Mouse (Mus musculus) adrenal gland, adult 8-10 months (tissue): Measurements from ENCODE around the gene Atp2a3. TPM values are rescaled to one million over a fixed set of nuclear protein-coding genes. Genes with fewer than 3 reads are reported as not detected.
A peak's percentile ranks its signal among the peaks of the same experiment; 100 is the strongest.

Experiments used
- DNase-seq: peaks from one replicate; pipeline ENCODE4 v3.0.0; 2022
- total RNA-seq, 4 experiments: library from RNA; stranded (reverse); gene quantifications; 2 replicates each; pipeline ENCODE4 v1.2.4; 2022

Atp2a3 gene
- total RNA-seq, 4 experiments from 2014 or later, result 10.6 to 19.8 (median 12.4) TPM

DNA sequence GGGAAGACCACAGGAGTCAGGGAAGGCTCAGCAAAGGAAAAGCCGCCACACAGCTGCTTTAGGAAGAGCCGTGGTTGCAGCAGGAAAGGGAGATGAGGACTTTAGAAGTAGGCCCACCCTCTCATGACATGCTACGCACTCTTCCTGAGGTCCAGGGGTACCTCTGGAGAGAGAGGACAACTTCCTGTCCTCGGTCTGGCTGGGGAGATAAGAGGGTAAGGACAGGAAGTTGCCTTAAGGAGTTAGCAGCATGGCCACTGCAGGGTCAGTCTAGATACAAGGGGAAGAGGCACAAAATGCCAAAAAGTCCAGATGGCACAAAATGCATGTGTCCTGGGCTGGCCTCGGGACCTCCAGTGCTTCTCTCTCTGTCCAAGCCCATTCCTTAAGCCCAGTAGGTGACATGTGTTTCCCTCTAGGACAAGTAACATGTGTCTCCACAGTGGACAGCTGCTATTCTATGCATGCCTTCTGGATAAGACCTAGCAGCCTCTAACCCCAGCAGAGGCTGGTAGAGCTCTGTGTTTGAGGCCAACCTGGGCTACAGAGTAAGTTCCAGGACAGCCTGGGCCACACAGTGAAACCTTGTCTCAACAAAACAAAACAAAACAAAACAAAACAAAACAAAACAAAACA lies 5.5 kb upstream of the Atp2a3 start:
- DNase-seq, result no peak

DNA sequence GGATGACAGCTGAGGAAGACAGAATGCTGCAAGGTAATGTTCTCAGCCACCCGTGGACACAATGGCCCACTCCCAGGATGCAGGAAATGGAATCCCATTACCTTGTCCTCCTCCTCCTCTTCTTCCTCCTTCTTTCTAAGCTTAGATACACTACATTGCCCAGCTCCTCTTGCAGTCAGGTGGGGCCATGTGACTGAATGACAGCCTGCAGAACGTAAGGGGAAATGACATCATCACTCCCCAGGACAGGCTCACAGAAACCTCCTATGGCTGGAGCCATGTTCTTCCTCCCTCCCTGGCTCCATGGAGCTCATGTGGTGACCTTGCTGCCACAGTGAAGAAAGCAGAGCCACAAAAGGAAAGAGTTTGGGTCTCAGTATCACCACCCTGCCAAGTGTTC lies 3.7 kb upstream of the Atp2a3 start:
- no peak for DNase-seq

DNA sequence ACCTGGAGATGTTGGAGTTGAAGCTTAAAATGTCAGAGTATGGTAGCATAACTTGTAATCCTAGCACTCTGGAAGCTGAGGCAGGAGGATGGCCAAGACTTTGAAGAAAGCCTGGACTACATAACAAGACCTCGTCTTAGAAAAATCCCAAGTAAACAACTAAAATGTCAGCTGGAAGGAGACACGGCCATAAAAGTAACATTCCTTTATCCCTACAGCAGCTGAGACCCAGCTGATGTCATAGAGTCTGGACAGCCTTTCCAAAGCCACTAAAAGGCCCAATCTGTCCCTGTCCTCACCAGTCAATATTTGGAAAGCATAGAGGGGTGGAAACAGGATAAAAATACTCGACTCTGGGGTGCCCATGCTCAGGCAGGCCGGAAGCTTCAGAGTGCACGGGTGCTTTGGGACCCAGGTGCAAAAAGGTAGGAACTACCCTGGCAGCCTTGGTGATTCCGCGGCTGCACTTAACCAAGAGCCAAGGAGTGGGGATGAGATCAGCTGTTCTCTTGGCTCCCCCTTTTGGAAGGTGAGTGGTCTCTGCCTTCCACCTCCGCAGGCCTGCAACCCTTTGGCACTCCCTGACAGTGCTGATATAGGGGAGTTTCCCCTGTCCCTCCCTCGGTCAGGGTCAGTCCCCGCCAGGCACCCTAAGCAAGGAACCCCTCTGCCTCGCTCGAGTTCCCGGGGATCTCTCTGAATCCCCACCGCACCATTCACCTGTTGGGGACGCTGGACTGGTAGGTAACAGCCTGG lies 867 bp upstream of the Atp2a3 start:
- no peak for DNase-seq

DNA sequence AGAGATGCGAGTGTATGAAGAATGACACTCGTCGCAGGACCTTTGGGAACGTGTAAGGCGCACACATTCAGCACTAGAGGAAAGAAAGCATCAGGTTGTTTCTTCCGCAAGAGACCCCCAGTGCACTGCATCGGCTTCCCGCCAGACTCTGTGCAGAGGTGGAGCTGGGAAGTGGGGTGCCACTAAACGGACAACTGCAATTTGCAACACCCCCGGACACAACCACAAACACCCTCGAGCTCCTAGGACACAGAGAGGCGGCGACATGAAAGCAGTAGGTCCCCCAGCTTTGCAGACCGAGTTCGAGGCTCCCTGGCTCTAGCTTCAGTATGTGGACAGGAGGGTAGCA lies 272 bp upstream of the Atp2a3 start:
- DNase-seq, result no peak

DNA sequence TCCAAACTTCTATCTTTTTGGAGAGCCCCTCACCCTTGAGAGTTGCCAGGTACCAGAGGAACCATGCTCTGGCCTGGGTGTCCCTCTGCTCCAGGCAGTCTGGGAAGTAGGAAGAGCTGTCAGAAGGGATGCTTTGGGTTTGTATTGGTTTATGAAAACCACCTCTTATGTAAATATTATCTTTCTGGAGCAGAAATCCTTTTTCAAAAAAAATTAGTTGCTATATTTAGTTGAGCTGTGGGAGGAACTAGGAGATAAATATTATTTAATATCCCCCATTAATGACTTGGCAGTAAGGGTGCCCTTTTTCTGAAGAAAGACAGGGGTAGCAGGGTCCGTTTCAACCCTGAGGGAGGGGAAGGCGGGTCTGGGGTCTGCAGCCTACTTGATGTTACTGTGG lies 1.4 kb downstream of the Atp2a3 start:
- DNase-seq, result no peak

DNA sequence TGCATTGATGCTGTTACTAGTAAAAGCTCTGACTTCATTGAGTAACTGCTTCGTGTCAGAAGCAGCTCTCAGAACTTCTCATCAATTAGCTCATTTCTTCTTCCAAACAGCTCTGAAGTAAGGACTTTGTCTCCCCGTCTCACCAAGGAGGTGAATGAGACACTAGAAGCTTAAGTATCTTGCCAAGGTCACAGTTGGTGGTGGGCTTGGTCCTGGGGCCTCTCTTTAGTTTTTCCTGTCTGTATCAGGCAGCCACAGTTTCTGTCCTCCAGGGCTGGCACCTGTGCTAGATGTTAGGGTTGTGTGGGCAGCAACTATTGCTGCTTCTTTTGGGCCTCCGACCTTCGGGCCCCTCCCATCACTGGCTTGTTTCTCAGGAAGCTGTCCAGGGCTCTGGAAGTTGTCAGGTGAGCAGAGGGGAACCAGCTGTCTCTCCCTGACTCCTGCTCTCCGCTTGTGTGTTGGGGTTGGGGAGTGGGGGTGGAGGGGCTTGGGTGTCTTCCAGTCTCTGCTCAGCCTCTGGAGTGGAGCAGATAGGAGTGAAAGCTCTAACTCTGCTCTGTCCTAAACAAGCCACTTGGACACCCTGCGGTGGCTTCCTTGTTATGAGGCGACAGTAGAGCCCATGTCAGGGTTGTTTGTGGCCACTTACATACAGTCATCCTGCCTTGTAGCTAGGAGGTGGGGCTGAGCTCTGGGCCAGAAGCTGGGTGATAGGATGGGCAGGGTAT lies 2.3 kb downstream of the Atp2a3 start:
- no peak for DNase-seq

DNA sequence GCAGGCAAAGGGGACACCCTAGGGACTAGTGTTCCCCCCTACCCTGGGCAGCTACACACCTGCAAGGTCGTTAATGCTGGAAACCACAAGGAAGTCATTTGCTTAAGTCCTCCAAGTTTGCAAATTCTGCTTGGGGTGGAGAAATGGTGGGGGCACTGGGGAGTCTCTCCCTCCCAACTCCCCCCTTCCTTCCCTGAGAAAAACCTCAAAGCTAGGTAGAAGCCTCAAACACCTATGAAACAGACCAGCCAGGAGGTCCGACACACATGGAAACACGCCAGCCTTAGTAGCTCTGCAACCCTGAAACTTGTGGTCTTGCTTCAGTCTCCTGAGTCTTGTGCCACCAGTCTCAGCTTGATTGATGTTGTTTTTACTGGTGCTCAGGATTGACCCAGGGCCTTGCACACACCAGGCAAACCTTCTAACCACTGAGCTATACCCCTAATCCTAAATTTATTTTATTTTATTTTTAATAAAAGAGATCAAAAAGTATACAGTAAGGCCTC lies 2.9 kb downstream of the Atp2a3 start:
- no peak for DNase-seq

DNA sequence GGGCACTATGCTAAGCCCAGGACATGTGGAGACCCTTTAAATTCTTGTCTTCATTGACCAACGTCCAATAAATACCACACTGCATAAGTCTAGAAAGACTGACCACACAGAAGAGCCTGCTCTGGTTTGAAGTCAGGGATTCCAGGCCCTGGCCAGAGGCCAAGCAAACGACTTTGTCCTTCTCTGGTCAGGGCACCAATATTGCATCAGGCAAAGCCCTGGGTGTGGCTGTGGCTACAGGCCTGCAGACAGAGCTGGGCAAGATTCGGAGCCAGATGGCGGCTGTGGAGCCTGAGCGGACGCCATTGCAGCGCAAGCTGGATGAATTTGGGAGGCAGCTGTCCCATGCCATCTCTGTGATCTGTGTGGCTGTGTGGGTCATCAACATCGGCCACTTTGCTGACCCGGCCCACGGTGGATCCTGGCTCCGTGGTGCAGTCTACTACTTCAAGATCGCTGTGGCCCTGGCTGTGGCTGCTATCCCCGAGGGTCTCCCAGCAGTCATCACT lies 14.1 kb downstream of the Atp2a3 start:
- no peak for DNase-seq

DNA sequence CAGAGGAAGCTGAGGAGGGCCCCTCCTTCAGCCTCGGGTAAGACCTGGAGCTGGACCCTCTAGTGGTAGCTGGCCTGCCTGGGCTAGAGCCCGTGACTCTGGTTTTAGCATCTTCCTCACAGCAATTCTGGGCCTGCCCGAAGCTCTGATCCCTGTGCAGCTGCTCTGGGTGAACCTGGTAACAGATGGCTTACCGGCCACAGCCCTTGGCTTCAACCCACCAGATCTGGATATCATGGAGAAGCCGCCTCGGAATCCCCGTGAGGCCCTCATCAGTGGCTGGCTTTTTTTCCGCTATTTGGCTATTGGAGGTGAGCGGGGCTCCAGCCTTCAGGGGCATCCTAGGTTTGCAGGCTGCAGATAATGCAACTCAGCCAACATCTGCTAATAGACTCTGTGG lies 21.5 kb downstream of the Atp2a3 start:
- no peak for DNase-seq

DNA sequence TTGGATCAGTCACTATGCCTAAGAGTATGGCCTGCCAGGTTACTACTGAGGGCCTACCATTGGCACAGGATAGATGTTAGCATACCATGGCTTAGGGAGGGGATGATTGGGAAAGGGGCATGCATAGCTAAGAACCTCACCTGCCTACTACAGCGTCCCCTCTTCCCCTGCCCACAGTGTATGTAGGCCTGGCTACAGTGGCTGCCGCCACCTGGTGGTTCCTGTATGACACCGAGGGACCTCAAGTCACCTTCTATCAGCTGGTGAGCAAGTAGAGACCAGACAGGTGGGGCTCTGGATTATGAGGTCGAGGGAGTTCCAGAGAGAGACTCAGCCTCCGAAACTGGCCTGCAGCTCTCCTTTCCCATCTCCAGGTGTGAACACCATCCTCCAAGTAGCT lies 22.3 kb downstream of the Atp2a3 start:
- DNase-seq, result no peak

DNA sequence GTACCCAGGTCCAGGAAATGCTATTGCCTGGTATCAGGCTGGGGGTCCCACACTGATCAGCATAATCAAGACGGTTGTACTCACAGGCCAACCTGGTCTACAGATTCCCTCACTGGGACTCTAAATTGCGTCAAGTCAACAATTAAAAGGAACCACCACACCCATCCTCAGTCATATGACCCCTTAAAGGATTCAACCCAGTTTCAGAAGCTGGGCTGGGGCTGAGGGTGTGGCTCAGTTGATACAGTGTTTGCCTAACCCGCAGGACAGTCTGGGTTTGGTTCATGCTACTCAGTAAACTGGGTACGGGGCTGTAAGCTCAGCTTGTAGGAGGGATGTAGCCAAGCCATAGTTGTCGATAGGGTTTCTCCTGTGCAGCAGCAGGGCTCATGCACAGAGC lies 25.8 kb downstream of the Atp2a3 start:
- no peak for DNase-seq

DNA sequence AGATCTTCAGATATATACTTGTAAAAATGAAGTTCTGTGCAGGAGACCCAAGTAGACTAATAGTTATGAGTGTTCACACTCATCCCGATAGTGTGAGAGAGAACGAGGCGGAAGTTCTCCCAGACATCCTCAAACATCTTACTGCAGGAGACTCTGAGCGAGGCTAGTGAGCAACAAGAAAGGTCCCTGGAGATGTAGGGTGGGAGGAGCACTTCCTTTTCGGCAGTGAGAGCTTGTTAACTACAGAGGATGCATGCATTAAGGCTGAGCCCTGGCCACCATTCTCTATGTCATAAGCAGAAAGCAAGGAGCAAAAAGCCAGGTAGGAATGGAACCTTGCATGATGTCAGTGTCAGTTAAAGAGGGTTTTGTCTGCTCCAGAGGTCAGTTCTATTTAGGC lies 26.3 kb downstream of the Atp2a3 start:
- DNase-seq, result no peak

DNA sequence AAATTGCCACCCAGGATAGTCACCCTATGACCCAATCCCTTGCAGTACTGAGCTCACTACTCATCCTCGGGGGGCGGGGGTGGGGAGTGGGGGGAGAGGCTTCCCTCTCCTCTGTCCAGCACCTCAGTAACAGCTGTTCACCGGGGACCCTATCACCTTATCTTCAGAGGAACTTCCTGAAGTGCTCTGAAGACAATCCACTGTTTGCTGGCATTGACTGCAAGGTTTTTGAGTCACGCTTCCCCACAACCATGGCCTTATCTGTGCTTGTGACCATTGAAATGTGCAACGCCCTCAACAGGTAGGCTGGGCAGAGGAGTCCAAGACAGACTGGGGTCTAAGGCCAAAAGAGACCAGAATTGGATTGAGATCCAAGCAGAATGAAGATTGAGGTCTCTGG lies 26.8 kb downstream of the Atp2a3 start:
- no peak for DNase-seq

DNA sequence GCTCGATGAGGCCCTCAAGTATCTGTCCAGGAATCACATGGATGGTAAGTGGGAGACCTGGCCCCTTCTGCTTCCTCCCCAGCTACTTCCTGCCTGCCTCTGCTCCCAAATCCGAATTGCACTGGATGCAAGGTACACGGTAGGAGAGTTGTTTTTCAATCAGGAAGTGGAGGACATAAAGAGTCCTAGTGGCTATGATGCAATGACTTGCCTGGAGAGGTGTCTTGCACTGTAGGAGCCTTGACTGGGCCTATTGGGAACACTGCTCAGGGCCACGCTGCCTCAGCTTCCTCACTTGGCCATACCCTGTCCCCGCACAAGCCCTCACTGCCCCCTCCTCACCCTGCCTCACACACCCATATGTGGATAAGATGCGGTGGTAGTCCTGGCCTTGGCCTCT lies 28.1 kb downstream of the Atp2a3 start:
- no peak for DNase-seq

DNA sequence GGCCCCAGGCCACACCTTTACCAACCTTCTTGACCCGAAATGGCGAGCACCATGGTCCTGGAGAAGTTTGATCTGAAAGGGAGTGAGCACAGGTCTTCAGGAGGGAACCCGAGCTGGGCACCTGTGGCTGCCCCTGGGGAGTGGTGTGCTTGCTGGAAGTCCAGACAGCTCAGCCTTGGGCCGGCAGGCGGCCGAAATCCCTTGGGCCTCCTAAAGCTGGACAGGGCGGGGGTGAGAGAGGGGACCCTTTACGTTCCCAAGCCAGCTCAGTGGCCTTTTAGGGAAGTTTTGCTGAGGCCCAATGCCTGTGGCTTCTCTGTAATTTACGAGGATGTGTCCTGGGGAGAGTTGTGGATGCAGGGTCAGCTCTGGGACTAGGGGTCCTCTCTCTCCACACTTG lies 29.7 kb downstream of the Atp2a3 start:
- DNase-seq, result no peak

DNA sequence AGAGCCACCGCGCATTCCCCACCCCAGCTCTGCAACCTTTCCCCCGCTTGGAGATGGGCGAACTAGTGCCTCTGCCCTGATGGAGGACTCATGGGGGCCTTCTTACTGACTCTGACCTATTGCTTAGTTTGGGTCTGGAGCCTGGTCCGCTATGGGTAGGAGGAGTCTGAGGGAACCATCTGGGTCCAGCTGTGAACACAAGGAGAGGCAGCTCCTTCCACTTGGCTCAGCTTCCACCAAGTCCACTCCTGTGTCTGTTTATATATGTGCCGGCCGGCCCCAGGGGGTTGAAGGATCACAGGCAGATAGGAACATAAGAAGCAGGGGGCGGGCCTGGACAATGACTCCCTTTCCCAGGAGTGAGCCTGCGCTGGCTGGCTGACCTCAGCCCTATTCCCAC lies 31.0 kb downstream of the Atp2a3 start:
- DNase-seq, result no peak

DNA sequence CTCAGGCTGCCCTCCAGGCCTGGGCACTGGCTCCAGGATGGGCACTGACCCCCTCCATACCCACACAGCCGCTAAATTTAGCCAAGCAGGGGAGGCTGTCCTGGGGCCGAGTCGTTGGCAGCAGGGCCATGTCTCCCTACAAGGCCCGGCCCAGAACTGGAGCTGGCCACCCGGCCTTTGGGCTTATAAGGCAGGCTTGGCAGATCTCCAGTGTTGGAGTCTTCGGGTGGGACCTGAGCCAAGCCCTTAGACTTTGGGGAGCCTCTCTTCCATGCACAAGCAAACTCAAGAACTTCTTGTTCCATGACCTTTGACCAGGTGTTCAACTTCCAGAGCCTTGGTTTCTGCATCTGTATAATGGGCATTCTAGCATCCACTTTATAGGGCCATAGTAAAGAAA lies 35.4 kb downstream of the Atp2a3 start:
- DNase-seq, result no peak

DNA sequence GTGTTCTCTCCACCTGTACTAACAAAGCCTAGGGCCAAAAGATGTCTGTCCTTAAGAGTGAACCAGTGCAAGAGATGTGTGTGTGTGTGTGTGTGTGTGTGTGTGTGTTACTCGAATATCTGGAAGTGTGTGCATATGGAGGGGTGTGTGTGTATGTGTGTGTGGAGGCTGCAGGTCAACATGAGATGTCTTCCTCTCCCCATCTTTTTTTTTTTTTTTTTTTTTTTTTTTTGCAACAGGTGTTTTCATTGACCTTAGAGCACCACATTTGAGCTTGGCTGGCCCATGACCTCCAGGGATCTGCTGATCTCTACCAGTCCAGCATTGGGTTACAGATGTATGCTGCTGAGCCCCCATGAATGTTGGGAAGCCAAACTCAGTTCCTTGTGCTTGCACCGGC lies 35.8 kb downstream of the Atp2a3 start:
- DNase-seq, result no peak

DNA sequence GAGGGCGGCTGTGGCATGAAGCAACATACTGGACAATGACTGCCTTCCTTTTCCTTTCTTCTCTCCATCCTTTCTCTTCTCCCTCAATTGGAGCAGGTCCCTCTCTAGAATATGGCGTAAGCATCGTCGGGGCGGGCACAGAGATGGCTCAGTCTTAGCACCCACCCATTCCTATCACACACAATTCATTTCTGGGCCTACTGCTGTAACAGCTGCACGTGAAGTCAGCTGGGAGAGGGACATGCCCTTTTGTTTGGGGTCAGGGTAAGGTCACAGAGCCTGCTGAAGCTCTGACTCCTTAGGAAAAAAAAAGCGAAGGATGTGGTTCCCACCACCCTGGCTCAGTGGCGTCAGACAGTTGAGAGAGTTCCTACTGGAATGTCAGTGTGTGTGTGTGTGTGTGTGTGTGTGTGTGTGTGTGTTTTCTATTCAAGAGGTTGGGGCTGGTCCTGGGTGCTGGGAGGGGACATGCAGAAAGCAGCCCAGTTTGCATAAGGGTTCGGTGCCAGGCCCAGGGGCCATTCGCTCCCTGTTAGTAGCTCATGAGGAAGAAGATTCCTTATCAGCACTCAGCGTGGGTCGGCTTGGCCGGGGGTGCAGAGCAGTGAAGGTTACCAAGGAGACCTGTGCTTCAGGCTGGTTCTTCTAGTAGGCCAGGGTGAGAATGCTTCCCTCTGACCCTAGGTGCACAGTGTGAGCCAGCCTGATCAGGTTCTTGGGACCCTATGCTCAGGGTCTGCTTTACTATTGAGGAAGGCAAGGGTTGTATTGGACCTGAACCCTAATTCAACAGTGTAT lies 36.8 kb downstream of the Atp2a3 start:
- no peak for DNase-seq

DNA sequence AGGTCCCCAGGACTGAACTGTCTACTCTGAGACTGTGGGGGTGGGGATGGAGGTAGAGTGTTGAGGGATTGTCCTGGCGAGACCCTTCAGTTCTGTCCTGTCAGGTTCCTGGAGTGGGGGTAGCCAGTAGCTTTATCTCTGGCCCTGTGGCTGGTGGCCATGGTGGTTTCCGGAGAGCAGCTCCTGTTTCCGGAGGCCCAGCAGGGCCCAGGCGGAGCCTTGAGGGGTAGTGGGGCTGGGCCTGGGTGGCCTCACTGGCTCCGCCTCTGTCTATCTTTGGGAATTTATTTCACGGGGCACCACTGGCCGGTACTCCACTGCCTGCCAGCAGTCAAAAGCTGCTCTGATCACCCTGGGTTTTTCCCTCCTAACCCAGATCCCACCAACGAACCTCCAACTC lies 37.8 kb downstream of the Atp2a3 start, which contains the start of gene P2rx1:
P2rx1 (plus strand) TSS at position 333 of the 400 bp plus-strand sequence.
- DNase-seq, result no peak

DNA sequence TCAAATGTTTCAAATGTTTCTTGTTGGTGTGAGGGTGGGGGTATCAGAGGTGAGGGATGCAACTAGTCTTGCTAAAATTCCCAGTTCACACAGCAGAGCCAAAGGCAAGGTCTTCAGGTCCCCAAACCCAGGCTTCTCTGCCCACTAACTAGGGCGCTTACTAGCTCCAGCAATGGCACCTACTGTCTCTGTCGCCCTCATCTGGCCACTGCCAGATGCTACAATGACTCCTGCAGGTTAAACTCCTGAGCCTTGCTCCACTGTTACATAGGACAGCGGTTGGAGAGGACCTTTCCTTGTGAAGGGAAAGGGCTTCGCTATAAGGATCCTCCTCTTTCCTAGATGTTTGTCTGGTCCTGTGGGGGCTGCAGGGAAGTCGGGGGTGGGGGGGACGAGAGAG lies 40.1 kb downstream of the Atp2a3 start:
- DNase-seq, result peak; percentile 51

DNA sequence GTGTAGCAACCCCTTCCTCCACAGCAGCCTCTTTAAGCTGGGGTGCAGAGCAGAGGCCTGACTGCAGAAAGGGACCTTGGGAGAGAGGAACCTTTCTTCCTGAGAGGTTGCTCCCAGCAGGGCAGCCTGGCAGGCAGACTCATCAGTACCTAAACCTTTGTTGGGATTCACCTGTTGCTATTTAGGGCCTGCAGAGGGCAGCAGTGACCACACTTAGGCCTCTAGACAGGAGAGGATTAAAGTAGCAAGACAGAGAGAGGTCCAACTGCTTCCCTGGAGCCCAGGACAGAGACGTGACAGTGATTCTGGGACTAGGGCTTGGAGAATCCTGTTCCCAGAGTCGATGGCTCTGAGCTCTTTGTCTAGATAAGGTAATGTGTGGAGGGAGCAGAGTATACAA lies 45.4 kb downstream of the Atp2a3 start:
- DNase-seq, result peak; percentile 41

DNA sequence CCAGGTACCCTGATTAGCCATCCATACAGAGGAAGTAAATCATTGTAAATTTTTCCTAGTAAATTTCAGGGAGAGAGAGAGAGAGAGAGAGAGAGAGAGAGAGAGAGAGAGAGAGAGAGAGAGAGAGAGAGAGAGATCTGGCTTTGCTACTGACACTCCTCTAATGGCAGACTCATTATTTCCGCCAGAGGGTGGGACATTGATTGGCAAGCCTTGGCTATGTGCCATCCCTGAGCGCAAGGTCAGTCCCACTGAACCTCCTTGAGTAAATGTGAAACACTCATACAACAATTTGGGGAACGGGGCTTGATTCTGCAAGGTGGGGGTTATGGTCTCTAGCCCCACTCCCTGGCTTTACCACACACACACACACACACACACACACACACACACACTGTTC lies 46.1 kb downstream of the Atp2a3 start:
- DNase-seq, result no peak
